Mouse (Mus musculus): ENCODE results near the gene Mtg2. TPM values are rescaled to one million over a fixed set of nuclear protein-coding genes. Genes with fewer than 3 reads are reported as not detected.

Mtg2 gene
- polyA plus RNA-seq, 1 experiment, result 17.4 TPM

DNA sequence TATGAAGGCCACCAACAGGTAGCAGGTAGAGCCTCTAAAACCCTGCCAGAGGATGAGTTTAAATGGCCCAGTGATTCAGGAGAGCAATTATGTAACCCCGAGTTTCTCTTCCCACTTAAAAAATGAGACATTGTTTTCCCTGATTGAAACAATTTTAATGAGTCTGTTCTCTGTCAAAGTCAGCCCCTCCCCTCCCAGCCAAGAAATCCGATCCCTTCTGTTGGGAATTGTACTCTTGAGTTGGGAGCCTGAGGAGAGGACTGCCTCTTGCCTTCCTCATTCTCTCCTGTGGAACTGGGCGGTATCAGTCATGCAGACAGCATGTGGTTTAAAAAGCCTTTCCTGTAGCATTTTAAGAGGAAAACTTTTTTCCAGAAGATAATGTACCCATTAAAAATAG, 14.2 kb downstream of the Mtg2 start:
- H3K4me3 ChIP-seq (ENCODE audit: insufficient read depth, low read depth, low read length), result no peak overlapping the region
- H3K27ac ChIP-seq (replicated peaks; ENCODE audit: low read depth, low read length), result no peak overlapping the region
- H3K4me1 ChIP-seq (ENCODE audit: control insufficient read depth, insufficient read depth, insufficient read length, low read length), result no peaks in the 10 kb centered on the region

DNA sequence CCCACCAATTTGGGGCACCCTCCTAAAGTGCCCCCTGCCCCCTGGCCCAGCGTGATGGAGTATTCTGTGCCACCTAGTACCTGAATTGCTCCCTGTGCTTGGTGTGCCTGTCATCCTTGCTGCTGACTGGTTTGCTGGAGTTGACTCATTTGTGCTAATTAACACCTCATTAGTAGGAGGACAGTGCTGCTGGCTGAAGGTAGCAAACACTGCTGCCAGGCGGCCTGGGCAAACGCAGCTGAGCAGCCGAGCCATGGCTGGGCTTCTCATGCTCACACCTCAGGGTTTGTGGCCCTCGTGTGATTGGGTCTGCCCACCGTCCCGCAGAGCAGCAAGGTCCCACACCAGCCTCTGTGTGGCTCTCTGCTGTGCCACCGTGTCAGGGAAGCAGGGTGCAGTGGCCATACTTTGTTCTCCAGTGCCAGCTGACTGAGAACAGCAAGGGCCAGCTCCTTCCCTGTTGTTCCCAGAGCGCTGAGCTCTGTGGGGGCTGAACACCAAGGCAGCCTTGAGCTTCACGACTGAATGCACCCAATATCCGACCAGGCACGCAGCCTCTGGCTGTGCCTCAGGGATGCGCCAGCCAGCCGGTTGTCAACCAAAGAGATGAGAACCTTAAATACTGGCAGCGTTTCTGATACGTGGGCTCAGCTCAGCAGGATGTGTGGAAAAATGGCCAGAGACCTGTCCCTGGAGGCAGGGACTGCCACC, 15.7 kb downstream of the Mtg2 start:
- Histone ChIP-seq H3K27ac (replicated peaks; ENCODE audit: low read depth, low read length) (no peak overlapping the region), H3K4me1 (ENCODE audit: control insufficient read depth, insufficient read depth, insufficient read length, low read length) (no peaks in the 10 kb centered on the region), H3K4me3 (ENCODE audit: insufficient read depth, low read depth, low read length) (no peak overlapping the region)

DNA sequence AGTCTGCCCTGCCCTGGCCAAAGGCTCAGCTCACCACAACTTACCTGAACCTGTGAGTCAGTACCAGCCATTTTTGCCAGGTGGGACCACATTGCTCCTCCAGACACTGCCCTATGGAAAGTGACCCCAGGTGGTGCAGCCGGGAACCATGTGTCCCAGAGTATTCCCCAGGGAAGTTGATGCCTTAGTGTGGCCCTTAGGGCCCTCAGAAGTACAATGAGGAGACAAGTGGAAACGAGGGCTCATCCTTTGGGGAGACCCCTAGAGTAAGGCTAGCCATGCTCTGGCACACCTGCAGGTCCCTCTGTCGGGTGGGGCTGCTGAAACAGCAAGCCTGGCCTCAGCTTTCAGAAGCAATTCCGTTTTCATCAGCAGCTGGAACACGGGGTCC, 16.2 kb downstream of the Mtg2 start:
- Histone ChIP-seq H3K4me3 (ENCODE audit: insufficient read depth, low read depth, low read length) (no peak overlapping the region), H3K4me1 (ENCODE audit: control insufficient read depth, insufficient read depth, insufficient read length, low read length) (no peaks in the 10 kb centered on the region), H3K27ac (replicated peaks; ENCODE audit: low read depth, low read length) (no peak overlapping the region)

DNA sequence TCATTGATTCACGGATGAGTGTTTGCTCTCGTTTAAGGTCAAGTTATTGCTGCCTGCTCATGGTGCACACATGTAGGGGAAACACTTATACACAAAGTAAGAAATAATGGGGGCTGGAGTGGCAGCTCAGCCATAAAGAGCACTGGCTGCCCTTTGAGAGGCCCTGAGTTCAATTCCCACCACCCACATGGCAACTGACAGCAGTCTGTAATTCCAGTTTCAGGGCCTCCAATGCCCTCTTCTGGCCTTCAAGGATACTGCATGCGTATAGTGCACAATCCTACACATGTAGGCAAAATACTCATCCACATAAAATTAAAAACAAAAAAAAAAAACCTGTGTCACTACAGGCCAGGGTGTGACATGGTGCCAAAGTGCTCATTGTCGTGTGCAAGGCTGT, 17.1 kb downstream of the Mtg2 start:
- Histone ChIP-seq H3K4me1 (ENCODE audit: control insufficient read depth, insufficient read depth, insufficient read length, low read length) (no peaks in the 10 kb centered on the region), H3K4me3 (ENCODE audit: insufficient read depth, low read depth, low read length) (no peak overlapping the region), H3K27ac (replicated peaks; ENCODE audit: low read depth, low read length) (no peak overlapping the region)

DNA sequence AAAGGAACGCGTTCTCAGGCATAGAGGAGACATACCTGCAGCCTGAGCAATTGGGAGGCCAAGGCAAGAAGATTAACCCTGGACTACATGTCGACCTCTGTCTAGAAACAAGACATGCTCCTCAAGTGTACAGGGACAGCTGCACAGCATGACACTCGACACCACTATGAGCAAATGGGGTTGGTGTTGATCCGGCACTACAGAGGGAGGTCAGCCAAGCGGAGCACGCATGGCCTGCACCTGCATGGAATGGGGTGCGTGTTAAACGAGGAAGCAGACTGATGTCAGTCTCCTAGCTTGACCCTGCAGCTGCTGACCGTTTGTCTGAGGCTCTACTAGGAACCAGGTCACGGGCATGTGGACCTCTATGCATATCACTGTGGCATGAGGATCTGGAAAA, 19.9 kb downstream of the Mtg2 start:
- no peak overlapping the region for H3K27ac ChIP-seq (replicated peaks; ENCODE audit: low read depth, low read length)
- H3K4me3 ChIP-seq (ENCODE audit: insufficient read depth, low read depth, low read length), result no peak overlapping the region
- H3K4me1 ChIP-seq (ENCODE audit: control insufficient read depth, insufficient read depth, insufficient read length, low read length), result no peaks in the 10 kb centered on the region

DNA sequence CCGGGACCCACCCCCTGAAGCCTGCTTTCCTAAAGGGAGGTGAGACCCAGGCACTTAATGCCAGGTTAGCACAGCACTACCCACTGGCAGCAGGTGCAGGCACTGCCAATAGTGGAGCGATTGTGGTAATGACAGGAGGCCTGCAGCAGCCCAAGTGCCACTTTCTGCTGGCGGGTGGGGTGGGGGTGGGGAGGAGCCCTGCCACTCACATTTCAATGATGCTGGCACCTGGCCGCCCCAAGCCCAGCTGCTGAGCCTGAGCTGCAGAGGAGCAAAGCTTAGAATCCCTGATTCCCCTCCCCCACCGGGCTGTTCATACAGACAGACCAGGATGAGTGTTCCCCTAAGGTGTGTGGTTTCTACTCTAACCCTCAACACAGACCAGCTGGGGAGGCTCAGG, 25.3 kb downstream of the Mtg2 start:
- no peak overlapping the region for H3K4me3 ChIP-seq (ENCODE audit: insufficient read depth, low read depth, low read length)
- no peaks in the 10 kb centered on the region for H3K4me1 ChIP-seq (ENCODE audit: control insufficient read depth, insufficient read depth, insufficient read length, low read length)
- no peak overlapping the region for H3K27ac ChIP-seq (replicated peaks; ENCODE audit: low read depth, low read length)

DNA sequence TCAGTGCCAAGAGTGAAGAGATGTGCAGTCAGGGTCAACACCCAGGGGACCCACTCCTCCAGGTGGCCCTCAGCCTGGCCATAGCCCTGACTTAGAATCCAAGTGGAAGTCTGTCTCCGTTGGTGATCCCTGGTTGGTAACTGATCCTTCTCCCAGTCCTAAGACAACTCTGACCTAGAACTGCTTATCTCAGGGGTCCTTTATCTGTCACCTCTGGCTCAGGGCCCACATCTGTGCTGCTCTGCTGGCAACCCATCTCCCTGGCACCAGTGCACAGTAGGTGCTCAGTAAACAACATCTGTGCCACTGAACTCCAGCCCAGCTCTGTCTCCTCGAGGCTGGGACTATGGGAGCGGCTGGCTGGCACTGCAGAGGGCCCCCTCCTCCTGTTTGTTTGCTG, 27.2 kb downstream of the Mtg2 start:
- Histone ChIP-seq H3K27ac (replicated peaks; ENCODE audit: low read depth, low read length) (no peak overlapping the region), H3K4me1 (ENCODE audit: control insufficient read depth, insufficient read depth, insufficient read length, low read length) (no peaks in the 10 kb centered on the region)

DNA sequence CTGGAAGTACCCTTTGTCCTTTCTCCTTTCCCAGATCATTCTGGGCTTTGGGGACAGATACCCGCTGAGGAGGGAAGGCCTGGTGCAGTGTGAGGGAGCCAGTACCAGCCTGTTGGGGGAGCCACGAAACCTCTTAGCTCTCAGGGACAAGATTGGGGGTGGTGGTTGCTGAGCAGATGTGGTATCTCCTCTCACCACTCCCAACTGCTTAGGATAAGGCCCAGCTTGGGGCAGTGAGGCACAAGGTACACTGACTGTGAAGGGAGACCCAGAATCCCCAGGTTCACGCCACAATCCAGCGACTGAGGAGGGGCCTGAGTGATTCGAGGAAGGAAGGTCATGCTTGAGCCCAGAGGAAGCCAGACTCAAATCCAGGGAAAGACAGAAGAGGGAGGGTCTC, 27.8 kb downstream of the Mtg2 start:
- no peak overlapping the region for H3K4me3 ChIP-seq (ENCODE audit: insufficient read depth, low read depth, low read length)
- H3K27ac ChIP-seq (replicated peaks; ENCODE audit: low read depth, low read length), result no peak overlapping the region
- H3K4me1 ChIP-seq (ENCODE audit: control insufficient read depth, insufficient read depth, insufficient read length, low read length), result no peaks in the 10 kb centered on the region

More for the DNA sequence above, 27.2 kb downstream of the Mtg2 start:
- no peak overlapping the region for H3K4me3 ChIP-seq (ENCODE audit: insufficient read depth, low read depth, low read length)

DNA sequence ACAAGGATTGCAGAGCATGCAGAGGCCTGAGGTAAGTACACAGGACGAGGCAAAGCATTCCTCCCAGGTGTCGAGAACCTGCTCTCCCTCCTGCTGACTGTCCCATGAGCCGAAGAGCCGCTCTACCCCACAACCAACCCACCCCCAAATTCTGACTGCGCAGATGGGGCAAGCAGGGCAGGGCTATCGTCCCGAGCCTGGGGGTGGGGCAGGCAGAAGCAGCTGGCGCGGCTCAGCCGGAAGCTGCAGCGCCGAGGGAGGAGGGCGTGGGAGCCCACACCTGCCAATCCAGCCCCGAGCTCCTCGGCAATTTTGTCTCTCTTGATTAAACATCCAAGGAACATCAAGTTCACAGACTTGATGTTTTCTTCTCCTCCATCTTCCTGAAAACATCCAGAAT, 29.1 kb downstream of the Mtg2 start:
- Histone ChIP-seq H3K27ac (replicated peaks; ENCODE audit: low read depth, low read length) (no peak overlapping the region), H3K4me3 (ENCODE audit: insufficient read depth, low read depth, low read length) (no peak overlapping the region), H3K4me1 (ENCODE audit: control insufficient read depth, insufficient read depth, insufficient read length, low read length) (peaks cover 5% of the 10 kb centered on the region; the same call in 1 of the 2 replicates)

DNA sequence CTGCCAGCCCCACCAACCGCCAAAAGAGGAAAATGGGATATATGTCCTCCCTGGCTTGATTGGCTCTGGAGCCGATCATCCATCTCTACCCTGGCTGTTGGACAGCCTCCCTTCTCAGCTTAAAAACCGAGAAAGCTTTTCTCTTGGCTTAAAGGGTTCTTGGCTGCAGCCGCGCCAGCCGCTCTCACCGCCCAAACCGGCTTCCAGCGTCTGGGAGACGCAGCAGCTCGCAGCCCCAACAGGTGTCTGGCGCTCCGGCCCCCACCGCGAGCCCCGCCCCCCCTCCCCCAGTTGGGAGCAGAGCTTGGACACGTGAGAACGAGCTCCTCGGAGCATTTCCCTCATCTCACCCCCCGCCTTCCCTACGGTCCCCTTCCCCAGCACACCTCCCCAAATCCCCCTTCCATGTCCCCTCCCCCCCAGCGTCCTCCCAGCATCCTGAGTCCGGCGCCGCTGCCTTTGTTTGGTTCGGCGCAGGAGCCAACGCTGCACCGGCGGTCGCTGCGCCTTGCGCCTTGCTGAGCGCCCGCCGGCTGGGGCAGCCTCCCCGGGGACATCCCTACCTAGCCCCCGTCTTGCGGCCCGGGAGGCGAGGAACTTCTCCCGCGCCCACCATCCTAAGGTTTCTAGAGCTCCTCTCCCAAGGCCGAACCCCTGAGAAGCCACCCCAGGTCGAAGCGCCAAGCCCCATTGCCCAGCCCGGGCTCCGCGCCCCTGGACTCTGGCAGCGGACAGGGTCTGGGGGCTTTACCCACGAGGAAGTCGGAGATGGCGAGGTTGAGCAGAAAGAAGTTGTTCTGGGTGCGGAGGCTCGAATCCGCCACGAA, 33.0 kb downstream of the Mtg2 start:
- Histone ChIP-seq H3K27ac (replicated peaks; ENCODE audit: low read depth, low read length) (no peak overlapping the region), H3K4me1 (ENCODE audit: control insufficient read depth, insufficient read depth, insufficient read length, low read length) (peaks cover 5% of the 10 kb centered on the region; the same call in 1 of the 2 replicates), H3K4me3 (ENCODE audit: insufficient read depth, low read depth, low read length) (peak overlapping the region; percentile 49; the same call in 1 of the 2 replicates)

DNA sequence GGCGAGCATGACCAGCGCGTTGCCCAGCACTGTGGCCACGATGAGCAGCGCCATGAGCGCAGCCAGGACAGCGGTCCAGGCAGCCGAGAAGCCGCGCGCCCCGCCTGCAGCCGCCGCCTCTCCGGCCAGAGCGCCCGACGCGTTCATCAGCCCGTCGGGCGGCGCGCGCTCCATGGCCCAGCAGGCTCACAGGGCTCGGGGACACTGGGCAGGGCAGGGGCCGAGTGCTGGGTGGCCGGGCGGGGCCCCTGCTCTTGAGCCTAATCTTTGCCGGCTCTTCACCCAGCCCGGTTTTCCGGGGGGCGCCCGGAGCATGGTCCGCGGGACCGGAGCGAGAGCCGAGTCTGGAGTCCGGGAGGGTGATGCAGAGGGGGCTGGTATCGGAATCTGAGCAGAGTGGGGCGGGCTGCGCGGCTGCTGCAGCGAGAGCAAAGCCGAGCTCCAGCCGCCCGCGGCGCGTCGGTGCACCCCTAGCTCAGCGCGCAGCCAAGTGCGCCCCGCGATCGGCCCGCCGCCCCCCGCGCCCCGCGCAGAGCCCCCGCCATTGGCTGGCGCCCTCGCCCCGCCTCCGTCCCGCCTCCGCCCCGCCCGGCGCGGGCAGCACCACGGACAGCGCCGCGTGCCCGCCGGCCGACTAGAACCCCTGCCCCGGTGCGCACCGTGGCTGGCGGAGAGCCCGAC, 33.7 kb downstream of the Mtg2 start, which contains the start of gene Hrh3:
Gene Hrh3 (minus strand): TSS at position 511 of the 681 bp plus-strand sequence.
- Histone ChIP-seq H3K4me1 (ENCODE audit: control insufficient read depth, insufficient read depth, insufficient read length, low read length) (peaks cover 5% of the 10 kb centered on the region; the same call in 1 of the 2 replicates), H3K27ac (replicated peaks; ENCODE audit: low read depth, low read length) (no peak within 1 kb of the TSS), H3K4me3 (ENCODE audit: insufficient read depth, low read depth, low read length) (peak within 1 kb of the TSS; percentile 49)

DNA sequence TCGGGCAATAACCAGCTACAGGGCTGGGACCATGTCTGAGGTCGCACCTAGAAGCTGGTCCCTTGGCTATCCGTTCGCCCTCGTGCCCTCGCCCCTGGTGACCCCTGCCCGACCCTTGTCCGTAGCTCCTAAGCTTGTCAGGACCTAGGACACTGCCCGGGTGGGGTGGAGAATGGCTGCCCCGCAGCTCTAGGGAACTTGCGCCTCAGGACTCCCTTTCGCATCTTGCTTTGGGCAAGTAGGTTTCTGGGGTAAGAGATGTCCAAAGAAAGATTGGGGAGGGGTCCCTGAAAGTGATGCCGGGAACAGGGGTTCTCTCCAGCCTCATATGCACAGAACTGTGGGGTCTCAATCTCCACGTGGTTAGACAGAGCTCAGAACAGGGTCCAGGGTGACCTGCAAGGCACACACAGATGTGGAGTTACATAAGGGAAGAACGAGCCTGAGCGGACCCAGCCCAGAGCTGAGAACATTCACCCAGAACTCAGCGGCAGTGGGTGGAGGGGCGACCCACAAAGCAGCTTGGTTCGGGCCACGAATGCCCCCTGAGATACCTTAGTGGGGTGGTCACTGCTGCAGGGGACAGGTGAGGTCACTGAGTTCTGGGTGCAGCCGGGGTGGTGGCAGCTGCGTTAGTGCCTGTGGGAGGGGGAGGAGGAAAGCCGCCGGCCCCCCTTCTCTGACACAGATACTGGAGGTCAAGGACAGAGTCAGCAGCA, 34.4 kb downstream of the Mtg2 start:
- peak overlapping the region; percentile 30; the same call in 1 of the 2 replicates for H3K4me3 ChIP-seq (ENCODE audit: insufficient read depth, low read depth, low read length)
- no peak overlapping the region for H3K27ac ChIP-seq (replicated peaks; ENCODE audit: low read depth, low read length)

DNA sequence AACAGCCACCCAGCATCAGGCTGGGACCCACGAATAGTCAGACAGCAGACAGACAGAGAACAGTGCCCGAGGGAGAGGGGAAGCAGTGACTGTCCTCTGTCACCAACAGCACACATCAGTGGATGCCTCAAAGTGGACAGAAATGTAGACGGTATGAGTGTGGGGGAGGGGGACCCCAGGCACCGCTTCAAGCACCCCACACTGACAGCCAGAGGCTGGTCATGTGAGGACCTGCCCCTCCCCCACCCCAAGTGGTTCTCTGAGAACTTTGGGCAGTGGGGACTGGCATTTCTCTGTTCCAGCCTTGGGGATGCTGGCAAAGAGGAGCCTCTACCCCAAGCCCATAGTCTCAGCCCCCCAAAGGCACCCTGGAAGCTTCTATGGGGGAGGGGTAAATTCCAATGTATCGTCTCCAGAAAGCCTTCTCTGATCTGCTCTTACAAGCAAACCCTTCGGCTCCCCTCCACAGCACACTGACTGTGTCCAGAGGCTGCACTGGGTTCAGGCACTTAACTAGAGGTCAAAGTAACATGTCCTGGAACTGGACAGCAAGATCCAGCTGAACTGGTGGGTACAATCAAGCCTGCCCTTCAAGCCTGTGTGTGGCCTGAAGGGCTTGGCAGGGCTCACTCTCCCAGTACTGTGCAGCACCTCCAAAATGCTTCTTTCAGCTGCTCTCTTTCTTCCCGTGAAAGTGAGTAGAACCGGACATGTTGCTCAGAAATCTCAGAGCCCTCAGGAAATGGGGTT, 35.2 kb downstream of the Mtg2 start:
- Histone ChIP-seq H3K4me3 (ENCODE audit: insufficient read depth, low read depth, low read length) (no peak overlapping the region), H3K27ac (replicated peaks; ENCODE audit: low read depth, low read length) (no peak overlapping the region), H3K4me1 (ENCODE audit: control insufficient read depth, insufficient read depth, insufficient read length, low read length) (peaks cover 5% of the 10 kb centered on the region; the same call in 1 of the 2 replicates)

More for the DNA sequence above, 34.4 kb downstream of the Mtg2 start:
- H3K4me1 ChIP-seq (ENCODE audit: control insufficient read depth, insufficient read depth, insufficient read length, low read length), result peaks cover 5% of the 10 kb centered on the region; the same call in 1 of the 2 replicates

DNA sequence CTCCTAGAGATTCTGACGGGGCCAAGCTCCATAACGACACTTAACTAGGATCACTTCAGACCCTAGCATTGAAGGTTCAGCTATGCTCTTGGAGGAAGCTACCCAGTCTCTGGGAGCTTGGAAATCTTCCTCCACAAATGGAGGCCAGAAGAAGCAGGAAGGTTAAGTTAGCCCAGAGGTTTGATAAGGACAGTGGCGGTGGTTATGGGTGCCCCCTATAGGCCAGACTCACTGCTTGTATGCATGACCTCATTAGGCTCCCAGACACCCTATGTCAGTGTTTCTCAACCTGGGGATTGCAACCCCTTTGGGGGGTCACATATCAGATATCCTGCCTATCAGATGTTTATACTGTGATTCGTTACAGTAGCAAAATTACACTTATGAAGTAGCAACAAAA, 36.7 kb downstream of the Mtg2 start:
- Histone ChIP-seq H3K27ac (replicated peaks; ENCODE audit: low read depth, low read length) (no peak overlapping the region), H3K4me1 (ENCODE audit: control insufficient read depth, insufficient read depth, insufficient read length, low read length) (peaks cover 5% of the 10 kb centered on the region; the same call in 1 of the 2 replicates), H3K4me3 (ENCODE audit: insufficient read depth, low read depth, low read length) (no peak overlapping the region)

Data from brown adipose tissue, adult 24 weeks (tissue).